Mouse (Mus musculus) MEL (cell line): Measurements from ENCODE around the gene Fdxr.

Experiments used
- BHLHE40 ChIP-seq: IDR thresholded peaks from 2 replicates; pipeline ENCODE4 v1.6.1; 2012; ENCODE audit warnings: low read depth, mild to moderate bottlenecking, inconsistent platforms, low read length, improper control_type of control experiment, borderline replicate concordance
- CTCF ChIP-seq, 3 experiments: IDR thresholded peaks in 2 of 3; conservative IDR thresholded peaks in 1 of 3; 2 replicates each; pipeline ENCODE4 v1.5.1; 2011 to 2012; ENCODE audit warnings: low read length in 3 of 3, low read depth in 2 of 3, mild to moderate bottlenecking in 2 of 3, improper control_type of control experiment in 1 of 3, inconsistent platforms in 1 of 3, mixed read lengths in 1 of 3, moderate library complexity in 1 of 3; ENCODE audit not compliant: control insufficient read depth in 1 of 3, insufficient read depth in 1 of 3, poor library complexity in 1 of 3, severe bottlenecking in 1 of 3
- EP300 ChIP-seq, 2 experiments: IDR thresholded peaks; 2 replicates each; pipeline ENCODE4 v1.6.1; 2011; ENCODE audit warnings: improper control_type of control experiment in 2 of 2, low read length in 2 of 2, low read depth in 1 of 2, mild to moderate bottlenecking in 1 of 2
- GABPA ChIP-seq: IDR thresholded peaks from 2 replicates; pipeline ENCODE4 v1.6.1; 2012; ENCODE audit warnings: low read depth, mild to moderate bottlenecking, inconsistent platforms, low read length, improper control_type of control experiment, moderate library complexity
- HCFC1 ChIP-seq: IDR thresholded peaks from 2 replicates; pipeline ENCODE4 v1.6.1; 2012; ENCODE audit warnings: low read depth, mild to moderate bottlenecking, inconsistent platforms, low read length, improper control_type of control experiment, moderate library complexity
- MEF2A ChIP-seq: IDR thresholded peaks from 2 replicates; pipeline ENCODE4 v1.6.1; 2014; ENCODE audit warnings: low read depth, mild to moderate bottlenecking, inconsistent platforms, low read length, improper control_type of control experiment; ENCODE audit not compliant: poor library complexity, insufficient replicate concordance, severe bottlenecking; ENCODE audit errors: extremely low read depth
- NRF1 ChIP-seq: IDR thresholded peaks from 2 replicates; pipeline ENCODE4 v1.6.1; 2014; ENCODE audit warnings: low read depth, mild to moderate bottlenecking, inconsistent platforms, low read length, improper control_type of control experiment, moderate library complexity; ENCODE audit not compliant: poor library complexity, insufficient read depth, severe bottlenecking
- POLR2AphosphoS2 ChIP-seq: IDR thresholded peaks from 2 replicates; pipeline ENCODE4 v1.6.1; 2011; ENCODE audit warnings: low read length, improper control_type of control experiment
- SIN3A ChIP-seq: IDR thresholded peaks from 2 replicates; pipeline ENCODE4 v1.6.1; 2012; ENCODE audit warnings: low read length, improper control_type of control experiment, inconsistent platforms
- TBP ChIP-seq: IDR thresholded peaks from 2 replicates; pipeline ENCODE4 v1.8.0; 2011; ENCODE audit warnings: low read depth, low read length, improper control_type of control experiment
- ZC3H11A ChIP-seq: IDR thresholded peaks from 2 replicates; pipeline ENCODE4 v1.6.1; 2012; ENCODE audit warnings: low read depth, mild to moderate bottlenecking, inconsistent platforms, low read length, improper control_type of control experiment
- ZKSCAN1 ChIP-seq: IDR thresholded peaks from 2 replicates; pipeline ENCODE4 v1.6.1; 2012; ENCODE audit warnings: low read depth, mild to moderate bottlenecking, inconsistent platforms, low read length, improper control_type of control experiment, moderate library complexity

DNA sequence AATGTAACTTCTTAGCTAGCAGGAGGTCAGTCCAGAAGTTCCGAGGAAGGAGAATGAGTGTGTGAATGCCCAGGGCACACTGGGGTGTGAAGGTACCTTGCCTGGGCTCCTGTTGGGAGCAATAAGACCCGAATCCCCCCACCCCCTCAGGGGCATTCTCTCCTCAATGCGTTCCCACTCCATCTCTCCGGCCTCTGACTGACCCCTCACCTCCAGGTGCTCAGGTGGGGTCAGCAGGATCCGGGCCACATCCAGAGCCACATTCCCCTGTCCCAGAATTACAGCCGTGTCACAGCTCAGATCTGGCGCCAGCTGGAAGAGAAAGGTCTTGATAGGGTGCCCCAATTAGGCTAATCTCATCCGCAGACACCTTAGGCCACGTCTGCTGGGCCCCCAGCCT lies 5.8 kb downstream of the Fdxr start:
- TF ChIP-seq MEF2A (no peak), SIN3A (no peak), CTCF (IDR thresholded peaks at IDR 0.05 in 2 of 3, conservative IDR thresholded peaks at IDR 0.05 in 1 of 3; ENCODE audit: control insufficient read depth in 1 of 3, insufficient read depth in 1 of 3, low read depth in 2 of 3, low read length in 3 of 3, poor library complexity in 1 of 3, severe bottlenecking in 1 of 3) (no peak), HCFC1 (no peak), ZC3H11A (no peak), ZKSCAN1 (no peak), EP300 (IDR thresholded peaks at IDR 0.05; ENCODE audit: low read depth in 1 of 2, low read length in 2 of 2) (no peak), TBP (no peak), POLR2AphosphoS2 (no peak), GABPA (no peak), BHLHE40 (no peak), NRF1 (no peak)
